Mouse (Mus musculus) frontal cortex, postnatal 14 days (tissue): ENCODE measurements around the gene Mif.
"Not testable (repeated sequence)": the region's sequence is repeated elsewhere in the genome, so short reads cannot be mapped to it uniquely, and the experiment has no call there.

Experiments
- DNase-seq, 2 experiments: peaks; one replicate each; pipeline ENCODE4 v3.0.0; 2022; ENCODE audit warnings: low spot score in 2 of 2

Mif gene

GRCm38 (mm10) chr10:75859786-75860470 is at the start of gene Mif:
Gene Mif, minus strand, starts transcription at chr10:75860240.
- DNase-seq, result peak; percentile 72 to 78

- DNase-seq, result no peak
Observed at GRCm38 (mm10) chr10:75906882-75907281, 46.8 kb upstream of the Mif start.

GRCm38 (mm10) chr10:75904391-75904790 is 44.4 kb upstream of the Mif start:
- no peak for DNase-seq

GRCm38 (mm10) chr10:75898846-75899245 is 38.8 kb upstream of the Mif start:
- DNase-seq, result no peak

- no peak for DNase-seq
Observed at GRCm38 (mm10) chr10:75898039-75898564, 38.1 kb upstream of the Mif start.

- DNase-seq, result peak in 1 of 2 experiments; percentile 62
Observed at GRCm38 (mm10) chr10:75897373-75897772, 37.3 kb upstream of the Mif start.

- no peak for DNase-seq
Observed at GRCm38 (mm10) chr10:75896208-75896607, 36.2 kb upstream of the Mif start.

- no peak for DNase-seq
Observed at GRCm38 (mm10) chr10:75895730-75896129, 35.7 kb upstream of the Mif start.

- no peak for DNase-seq
Observed at GRCm38 (mm10) chr10:75894601-75895000, 34.6 kb upstream of the Mif start.

GRCm38 (mm10) chr10:75893089-75893750 is 33.2 kb upstream of the Mif start, which contains the start of gene Derl3:
Gene Derl3, plus strand, starts transcription at chr10:75893413.
- DNase-seq, result peak; percentile 93 to 97

- no peak for DNase-seq
Observed at GRCm38 (mm10) chr10:75889406-75890153, 29.5 kb upstream of the Mif start.

- DNase-seq, result not testable (repeated sequence)
Observed at GRCm38 (mm10) chr10:75887504-75887903, 27.5 kb upstream of the Mif start.

- no peak for DNase-seq
Observed at GRCm38 (mm10) chr10:75884742-75885141, 24.7 kb upstream of the Mif start.

- peak; percentile 73 to 81 for DNase-seq
Observed at GRCm38 (mm10) chr10:75883232-75883552, 23.2 kb upstream of the Mif start.

- DNase-seq, result no peak
Observed at GRCm38 (mm10) chr10:75882433-75883231, 22.6 kb upstream of the Mif start.

- DNase-seq, result no peak
Observed at GRCm38 (mm10) chr10:75881578-75882432, 21.8 kb upstream of the Mif start.

GRCm38 (mm10) chr10:75880771-75881577 is 20.9 kb upstream of the Mif start:
- DNase-seq, result no peak

- no peak for DNase-seq
Observed at GRCm38 (mm10) chr10:75880351-75880750, 20.3 kb upstream of the Mif start.

GRCm38 (mm10) chr10:75878836-75879235 is 18.8 kb upstream of the Mif start:
- DNase-seq, result no peak
